Mouse (Mus musculus) MEL-GATA-1-ER (cell line): ENCODE data around the gene Arap1.

Experiments used
- DNase-seq: peaks from one replicate; pipeline ENCODE4 v3.0.0-alpha.2; 2012; ENCODE audit warnings: low read depth; ENCODE audit errors: extremely low read depth

Arap1 gene

GRCm38 (mm10) chr7:101347767-101348270, at the start of gene Arap1:
Gene Arap1, plus strand, starts transcription at chr7:101348067.
- DNase-seq: no peak

DNA sequence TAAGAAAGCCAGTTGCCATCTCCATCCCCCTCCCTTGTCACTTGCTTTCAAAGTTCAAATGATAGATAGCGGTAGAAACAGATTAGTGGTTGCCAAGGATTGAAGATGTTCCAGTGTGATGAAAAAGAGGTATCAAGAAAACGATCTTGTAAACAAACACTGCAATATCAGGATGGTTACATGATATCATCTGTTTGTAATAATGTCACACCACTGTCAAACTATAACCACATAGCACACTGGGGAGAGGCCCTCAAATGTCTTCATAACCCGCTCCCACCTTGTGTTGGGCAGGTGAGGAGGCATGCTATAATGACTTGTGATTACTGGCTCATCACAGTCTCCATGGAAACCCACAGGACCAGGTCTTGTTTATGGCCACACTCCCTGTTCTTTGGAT, 49.5 kb upstream of the Arap1 start:
- no peak for DNase-seq

GRCm38 (mm10) chr7:101301361-101301880, 46.4 kb upstream of the Arap1 start:
- DNase-seq: peak; percentile 53

DNA sequence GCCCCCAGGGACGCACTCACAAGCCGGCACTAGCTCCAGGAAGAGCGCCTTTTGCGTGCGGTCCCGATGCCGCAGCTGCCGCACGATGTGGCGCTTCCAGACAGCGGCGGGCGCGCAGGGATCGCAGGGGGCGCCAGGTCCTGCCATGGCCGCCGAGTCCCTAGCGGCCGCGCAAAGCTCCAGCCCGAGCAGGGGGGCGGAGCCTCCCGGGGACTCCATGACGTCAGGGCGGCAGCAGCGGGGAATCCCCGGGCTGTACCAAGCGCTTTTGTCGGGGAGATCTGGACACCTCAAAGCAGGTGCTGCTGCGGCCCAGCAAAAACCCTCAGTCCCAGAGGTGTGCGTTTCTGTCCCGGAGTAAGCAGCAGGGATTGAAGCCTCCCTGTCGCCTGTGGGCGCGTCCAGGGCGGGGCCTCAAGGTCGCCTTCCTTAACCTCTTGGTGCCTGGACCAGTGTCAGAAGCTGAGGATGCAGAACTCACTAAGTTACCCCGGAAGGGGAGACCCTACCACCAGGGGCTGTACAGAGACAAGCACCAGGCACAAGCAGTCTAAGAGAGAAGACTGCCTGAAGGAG, 45.9 kb upstream of the Arap1 start, which contains the start of gene Atg16l2:
TSS of gene Atg16l2 (minus strand) at position 371 of the 576 bp plus-strand sequence.
- DNase-seq: peak; percentile 85

DNA sequence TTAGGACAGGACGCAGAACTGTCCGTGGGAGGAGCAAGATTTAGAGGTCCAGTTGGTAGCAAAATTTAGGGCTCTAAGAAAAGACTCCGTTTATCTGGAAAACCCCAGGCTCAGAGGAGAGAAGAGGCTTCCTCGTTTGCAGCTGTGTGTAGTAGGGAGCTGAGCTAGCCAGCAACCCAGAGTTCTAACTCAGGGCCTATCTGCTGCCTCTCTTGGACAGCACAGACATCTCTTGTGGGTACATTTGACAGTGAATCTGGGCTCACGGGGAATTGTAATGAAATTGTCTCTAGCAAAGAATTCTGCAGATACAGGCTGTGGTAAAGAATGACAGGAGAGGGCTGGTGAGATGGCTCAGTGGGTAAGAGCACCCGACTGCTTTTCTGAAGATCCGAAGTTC, 45.2 kb upstream of the Arap1 start:
- no peak for DNase-seq

- DNase-seq: no peak
These were observed 41.0 kb upstream of the Arap1 start for GRCm38 (mm10) chr7:101306841-101307240.

DNA sequence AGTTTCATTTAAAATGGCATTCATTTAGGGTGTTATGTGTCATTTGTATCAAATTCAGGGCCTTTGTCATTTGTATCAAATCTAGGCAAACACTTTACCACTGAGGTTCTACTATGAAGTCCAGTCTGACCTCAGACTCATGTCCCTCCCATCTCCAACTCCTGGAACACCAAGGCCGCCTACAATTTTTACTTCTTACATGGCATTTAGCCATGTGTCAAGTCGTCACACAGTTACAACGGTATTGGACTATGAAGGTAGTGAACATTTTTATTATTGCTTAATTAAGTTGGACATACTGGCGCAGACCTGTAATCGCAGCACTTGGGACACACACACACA, 37.9 kb upstream of the Arap1 start:
- DNase-seq: no peak

- DNase-seq: peak; percentile 93
These were observed 37.4 kb upstream of the Arap1 start for GRCm38 (mm10) chr7:101310327-101311028.

- DNase-seq: peak; percentile 44
These were observed 36.8 kb upstream of the Arap1 start for GRCm38 (mm10) chr7:101311061-101311460.

GRCm38 (mm10) chr7:101313033-101313432, 34.8 kb upstream of the Arap1 start:
- DNase-seq: no peak

DNA sequence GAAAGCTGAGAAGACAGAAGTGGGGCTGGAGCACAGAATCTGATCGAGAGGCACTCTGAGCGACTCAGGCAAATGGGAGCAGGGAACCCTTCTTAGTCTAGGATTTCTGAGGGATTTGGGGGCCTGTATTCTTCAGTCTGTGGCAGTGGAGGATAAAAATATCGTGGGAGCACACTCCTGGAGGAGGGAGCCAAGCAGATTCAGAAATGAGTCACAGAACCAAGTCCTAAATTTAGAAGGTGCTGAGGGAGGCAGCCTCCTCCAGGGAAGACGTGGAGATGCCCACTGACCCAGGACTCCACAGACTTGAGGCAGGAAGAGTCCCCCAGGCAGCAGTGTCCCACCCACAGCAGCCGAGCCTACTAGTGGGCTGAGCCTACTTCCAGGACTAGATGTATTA, 33.5 kb upstream of the Arap1 start:
- DNase-seq: no peak

DNA sequence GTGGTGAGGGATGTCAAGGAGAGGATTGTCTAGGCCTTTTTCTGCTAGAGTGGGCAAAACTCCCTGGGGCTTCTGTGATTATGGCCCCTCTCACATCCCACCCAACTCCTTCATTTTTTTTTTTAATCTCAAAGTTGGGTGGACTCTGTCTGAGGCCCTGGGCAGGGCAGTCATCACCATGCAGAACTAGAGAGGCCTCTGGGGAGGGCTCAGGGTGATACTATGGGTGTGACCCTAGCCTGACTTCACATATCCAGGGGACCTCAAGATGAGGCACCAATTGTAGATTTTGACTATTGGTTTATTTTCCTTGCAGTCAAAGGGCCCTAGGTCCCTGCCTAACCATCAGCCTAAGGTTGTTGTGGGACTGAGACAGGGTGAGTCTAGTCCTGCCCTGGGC, 32.2 kb upstream of the Arap1 start:
- no peak for DNase-seq

- no peak for DNase-seq
These were observed 31.3 kb upstream of the Arap1 start for GRCm38 (mm10) chr7:101316591-101317001.

DNA sequence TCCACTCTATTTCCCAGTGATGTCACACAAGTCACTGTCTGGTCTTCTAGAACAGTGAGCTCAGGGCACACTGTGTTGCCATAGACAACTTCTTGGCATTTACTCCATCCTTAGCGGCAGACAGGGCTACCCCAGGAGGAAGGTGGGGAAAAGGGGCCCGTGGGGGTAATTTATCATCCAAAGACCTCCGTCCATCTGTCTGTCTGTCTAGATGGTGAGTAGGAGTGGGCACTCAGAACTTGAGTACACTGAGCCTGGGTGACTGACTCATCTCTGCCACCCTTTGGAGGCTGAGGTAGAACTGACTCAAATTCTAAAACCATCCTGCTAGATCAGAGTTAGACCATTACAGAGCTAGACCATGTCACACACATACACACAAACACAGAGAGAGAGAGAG, 30.9 kb upstream of the Arap1 start, which contains the start of gene Stard10:
TSS of gene Stard10 (plus strand) at position 73 of the 400 bp plus-strand sequence.
- no peak for DNase-seq

DNA sequence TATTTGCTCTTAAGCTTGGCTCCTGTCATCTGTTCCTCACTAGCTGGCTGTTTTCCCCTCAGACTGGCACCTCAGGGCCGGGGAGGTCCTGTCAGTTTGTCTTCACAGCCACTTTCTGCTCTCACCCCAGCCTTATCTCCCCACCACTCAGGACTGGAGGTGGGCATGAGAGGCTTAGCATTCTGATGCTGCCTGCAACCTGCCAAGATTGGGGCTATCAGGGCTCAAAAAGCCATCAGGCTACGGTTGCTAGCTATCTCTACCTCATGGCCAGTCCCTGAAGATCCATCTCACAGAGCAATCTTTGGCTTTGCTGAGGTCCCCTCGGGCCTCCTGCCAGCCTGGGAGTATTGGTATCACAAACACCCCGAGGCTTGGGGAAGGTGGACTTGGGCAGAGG, 29.0 kb upstream of the Arap1 start:
- no peak for DNase-seq

- DNase-seq: no peak
These were observed 28.1 kb upstream of the Arap1 start for GRCm38 (mm10) chr7:101319796-101320195.

- no peak for DNase-seq
These were observed 27.3 kb upstream of the Arap1 start for GRCm38 (mm10) chr7:101320399-101321217.

DNA sequence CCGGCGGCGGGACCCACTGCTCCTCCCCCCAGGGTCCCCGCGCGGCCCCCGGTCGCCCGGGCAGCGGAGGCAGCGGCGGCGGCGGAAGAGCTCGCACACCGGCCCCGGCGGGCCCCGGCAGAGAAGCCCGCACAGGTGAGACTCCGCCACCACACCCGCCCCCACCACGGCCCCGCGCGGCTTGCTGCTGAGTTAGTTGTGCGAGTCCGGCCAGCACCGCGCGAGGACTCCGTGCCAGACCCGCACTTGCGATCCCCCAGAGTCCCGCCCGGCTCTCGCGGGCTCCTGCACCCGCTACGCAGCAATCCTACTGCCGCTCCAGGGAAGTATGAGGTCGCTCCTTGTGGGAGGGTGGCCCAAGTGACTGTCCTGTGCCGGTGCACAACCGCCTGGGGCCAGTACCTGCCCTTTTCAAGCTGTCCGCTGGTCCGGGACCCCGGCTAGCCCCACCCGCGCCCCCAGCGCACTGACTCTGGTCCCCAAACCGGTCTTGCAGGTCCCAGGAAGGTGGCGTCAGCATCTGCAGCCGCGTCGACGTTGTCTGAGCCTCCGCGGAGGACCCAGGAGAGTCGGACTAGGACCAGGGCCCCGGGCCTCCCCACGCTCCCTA, 26.5 kb upstream of the Arap1 start:
- no peak for DNase-seq

- no peak for DNase-seq
These were observed 24.7 kb upstream of the Arap1 start for GRCm38 (mm10) chr7:101323141-101323594.

- DNase-seq: no peak
These were observed 23.5 kb upstream of the Arap1 start for GRCm38 (mm10) chr7:101324142-101324962.
